Mouse (Mus musculus): Measurements from ENCODE around the gene Atp2c2. TPM values are rescaled to one million over a fixed set of nuclear protein-coding genes. Genes with fewer than 3 reads are reported as not detected.

Gene Atp2c2
- polyA plus RNA-seq, 1 experiment: 0.02 TPM

DNA sequence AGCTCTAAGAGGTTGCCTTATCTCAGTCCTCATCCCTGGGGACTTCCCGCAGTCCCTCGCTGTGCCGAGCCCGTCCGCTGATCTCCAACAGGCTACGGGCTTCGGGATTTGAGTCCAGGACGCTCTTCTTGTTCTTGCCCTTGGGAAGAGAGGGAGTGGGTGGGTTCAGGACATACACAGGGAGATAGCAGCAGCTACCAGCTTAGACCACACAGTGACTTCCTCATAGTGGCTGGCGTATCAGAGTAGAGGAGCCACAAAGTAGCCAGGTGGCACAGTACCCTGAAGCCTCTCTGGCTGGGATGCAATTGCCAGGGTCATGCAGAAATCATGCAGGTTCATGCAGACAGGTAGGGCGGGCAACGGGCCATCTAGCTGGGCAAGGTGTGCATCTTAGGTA lies 61.9 kb downstream of the Atp2c2 start:
- H3ac ChIP-seq (ENCODE audit: control insufficient read depth, insufficient read length, low read depth): no peak overlapping the region
- TF ChIP-seq USF1 (IDR thresholded peaks at IDR 0.05; ENCODE audit: low read depth) (no peak), CEBPB (IDR thresholded peaks at IDR 0.05; ENCODE audit: low read depth) (no peak), FOSL1 (IDR thresholded peaks at IDR 0.05; ENCODE audit: insufficient read depth, low read length, poor library complexity, severe bottlenecking) (no peak), MYOD1 (IDR thresholded peaks at IDR 0.05; ENCODE audit: control insufficient read depth, insufficient read length, low read depth) (no peak), MYOG (IDR thresholded peaks at IDR 0.05; ENCODE audit: control insufficient read depth, extremely low read depth, insufficient read length) (no peak), CTCF (IDR thresholded peaks at IDR 0.05; ENCODE audit: control insufficient read depth, insufficient read depth, insufficient read length) (no peak), MAX (IDR thresholded peaks at IDR 0.05) (no peak)

DNA sequence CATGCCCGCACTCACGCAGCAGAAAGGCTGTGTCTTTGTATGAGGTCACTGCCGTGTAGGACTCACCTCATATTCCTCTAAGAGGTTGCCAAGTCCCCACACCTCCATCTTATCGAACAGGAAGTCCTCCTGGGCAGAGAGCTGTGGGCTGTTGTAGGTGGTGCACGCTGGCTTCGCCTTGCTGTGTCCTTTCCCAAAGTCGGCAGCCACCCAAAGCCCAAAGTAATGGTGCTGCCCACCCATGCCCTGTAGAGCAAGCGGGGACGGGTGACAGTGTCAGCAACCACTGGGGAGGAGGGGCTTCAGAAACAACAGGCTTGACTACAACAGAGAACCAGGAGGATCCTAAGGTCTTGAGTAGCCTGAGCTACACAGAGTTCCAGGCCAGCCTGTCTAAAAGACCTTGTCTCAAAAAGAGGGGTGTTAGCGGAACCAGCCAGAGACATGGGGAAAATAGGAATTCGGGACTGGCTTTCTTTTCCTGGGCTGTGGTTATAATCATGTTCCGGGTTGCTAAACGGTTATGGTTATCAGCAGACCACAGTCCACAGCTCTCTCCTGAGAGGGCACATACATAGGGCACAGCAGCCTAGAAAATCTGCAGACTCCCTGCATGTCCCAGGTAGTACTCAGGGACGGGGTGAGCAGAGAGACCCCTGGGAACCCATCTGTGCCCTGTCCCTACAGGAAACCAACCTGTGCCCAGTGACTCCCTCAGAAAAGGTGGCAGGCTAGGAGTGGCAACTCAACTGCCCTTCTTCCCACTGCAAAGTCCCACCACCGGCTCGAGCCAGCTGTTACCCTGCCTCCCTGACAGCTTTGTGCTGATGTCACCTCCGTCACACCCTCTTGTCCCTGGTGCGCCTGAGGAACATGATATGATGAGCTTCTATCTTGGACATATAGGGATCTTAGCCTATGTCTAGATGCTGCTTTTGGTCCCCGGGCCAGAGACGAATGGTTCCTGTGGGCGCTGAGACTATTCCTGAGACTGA lies 62.7 kb downstream of the Atp2c2 start:
- Histone ChIP-seq H3K79me2 (ENCODE audit: control insufficient read depth, insufficient read depth) (no peaks in the 10 kb centered on the region), H3K27me3 (ENCODE audit: control insufficient read depth, insufficient read depth, insufficient read length) (no peaks in the 10 kb centered on the region), H3K4me3 (ENCODE audit: insufficient read depth, poor library complexity, severe bottlenecking) (no peak overlapping the region), H3K79me3 (ENCODE audit: low read depth) (no peaks in the 10 kb centered on the region), H3K36me3 (ENCODE audit: control insufficient read depth, insufficient read depth) (no peaks in the 10 kb centered on the region), H3ac (ENCODE audit: control insufficient read depth, insufficient read length, low read depth) (no peak overlapping the region)
- TF ChIP-seq CEBPB (IDR thresholded peaks at IDR 0.05; ENCODE audit: low read depth): no peak
- no peak for TF ChIP-seq MYOG (IDR thresholded peaks at IDR 0.05; ENCODE audit: control insufficient read depth, extremely low read depth, insufficient read length)
- no peak for TF ChIP-seq CTCF (IDR thresholded peaks at IDR 0.05; ENCODE audit: control insufficient read depth, insufficient read depth, insufficient read length)
- TF ChIP-seq MYOD1 (IDR thresholded peaks at IDR 0.05; ENCODE audit: control insufficient read depth, insufficient read length, low read depth): no peak
- no peak for TF ChIP-seq USF1 (IDR thresholded peaks at IDR 0.05; ENCODE audit: low read depth)
- TF ChIP-seq FOSL1 (IDR thresholded peaks at IDR 0.05; ENCODE audit: insufficient read depth, low read length, poor library complexity, severe bottlenecking): no peak
- TF ChIP-seq MAX (IDR thresholded peaks at IDR 0.05): no peak

More for the DNA sequence above, 61.9 kb downstream of the Atp2c2 start:
- no peaks in the 10 kb centered on the region for H3K79me2 ChIP-seq (ENCODE audit: control insufficient read depth, insufficient read depth)
- H3K79me3 ChIP-seq (ENCODE audit: low read depth): no peaks in the 10 kb centered on the region
- no peak overlapping the region for H3K4me3 ChIP-seq (ENCODE audit: insufficient read depth, poor library complexity, severe bottlenecking)
- H3K36me3 ChIP-seq (ENCODE audit: control insufficient read depth, insufficient read depth): no peaks in the 10 kb centered on the region
- H3K27me3 ChIP-seq (ENCODE audit: control insufficient read depth, insufficient read depth, insufficient read length): no peaks in the 10 kb centered on the region

- no peak overlapping the region for H3K4me3 ChIP-seq (ENCODE audit: insufficient read depth, poor library complexity, severe bottlenecking)
- no peaks in the 10 kb centered on the region for H3K79me3 ChIP-seq (ENCODE audit: low read depth)
- H3K36me3 ChIP-seq (ENCODE audit: control insufficient read depth, insufficient read depth): no peaks in the 10 kb centered on the region
- H3K79me2 ChIP-seq (ENCODE audit: control insufficient read depth, insufficient read depth): no peaks in the 10 kb centered on the region
- H3K27me3 ChIP-seq (ENCODE audit: control insufficient read depth, insufficient read depth, insufficient read length): no peaks in the 10 kb centered on the region
- TF ChIP-seq MAX (IDR thresholded peaks at IDR 0.05): no peak
- no peak for TF ChIP-seq CEBPB (IDR thresholded peaks at IDR 0.05; ENCODE audit: low read depth)
- TF ChIP-seq FOSL1 (IDR thresholded peaks at IDR 0.05; ENCODE audit: insufficient read depth, low read length, poor library complexity, severe bottlenecking): no peak
- no peak for TF ChIP-seq MYOG (IDR thresholded peaks at IDR 0.05; ENCODE audit: control insufficient read depth, extremely low read depth, insufficient read length)
- TF ChIP-seq CTCF (IDR thresholded peaks at IDR 0.05; ENCODE audit: control insufficient read depth, insufficient read depth, insufficient read length): no peak
- no peak for TF ChIP-seq USF1 (IDR thresholded peaks at IDR 0.05; ENCODE audit: low read depth)
- TF ChIP-seq MYOD1 (IDR thresholded peaks at IDR 0.05; ENCODE audit: control insufficient read depth, insufficient read length, low read depth): no peak
- no peak overlapping the region for H3ac ChIP-seq (ENCODE audit: control insufficient read depth, insufficient read length, low read depth)
These were observed 65.5 kb downstream of the Atp2c2 start for GRCm38 (mm10) chr8:119765311-119765710.

- Histone ChIP-seq H3K79me3 (ENCODE audit: low read depth) (no peaks in the 10 kb centered on the region), H3K27me3 (ENCODE audit: control insufficient read depth, insufficient read depth, insufficient read length) (no peaks in the 10 kb centered on the region), H3ac (ENCODE audit: control insufficient read depth, insufficient read length, low read depth) (no peak overlapping the region), H3K36me3 (ENCODE audit: control insufficient read depth, insufficient read depth) (no peaks in the 10 kb centered on the region), H3K4me3 (ENCODE audit: insufficient read depth, poor library complexity, severe bottlenecking) (no peak overlapping the region), H3K79me2 (ENCODE audit: control insufficient read depth, insufficient read depth) (no peaks in the 10 kb centered on the region)
- TF ChIP-seq FOSL1 (IDR thresholded peaks at IDR 0.05; ENCODE audit: insufficient read depth, low read length, poor library complexity, severe bottlenecking) (no peak), MYOG (IDR thresholded peaks at IDR 0.05; ENCODE audit: control insufficient read depth, extremely low read depth, insufficient read length) (no peak), MAX (IDR thresholded peaks at IDR 0.05) (no peak), MYOD1 (IDR thresholded peaks at IDR 0.05; ENCODE audit: control insufficient read depth, insufficient read length, low read depth) (no peak), CEBPB (IDR thresholded peaks at IDR 0.05; ENCODE audit: low read depth) (no peak)
These were observed 66.1 kb downstream of the Atp2c2 start for GRCm38 (mm10) chr8:119765761-119766444.

DNA sequence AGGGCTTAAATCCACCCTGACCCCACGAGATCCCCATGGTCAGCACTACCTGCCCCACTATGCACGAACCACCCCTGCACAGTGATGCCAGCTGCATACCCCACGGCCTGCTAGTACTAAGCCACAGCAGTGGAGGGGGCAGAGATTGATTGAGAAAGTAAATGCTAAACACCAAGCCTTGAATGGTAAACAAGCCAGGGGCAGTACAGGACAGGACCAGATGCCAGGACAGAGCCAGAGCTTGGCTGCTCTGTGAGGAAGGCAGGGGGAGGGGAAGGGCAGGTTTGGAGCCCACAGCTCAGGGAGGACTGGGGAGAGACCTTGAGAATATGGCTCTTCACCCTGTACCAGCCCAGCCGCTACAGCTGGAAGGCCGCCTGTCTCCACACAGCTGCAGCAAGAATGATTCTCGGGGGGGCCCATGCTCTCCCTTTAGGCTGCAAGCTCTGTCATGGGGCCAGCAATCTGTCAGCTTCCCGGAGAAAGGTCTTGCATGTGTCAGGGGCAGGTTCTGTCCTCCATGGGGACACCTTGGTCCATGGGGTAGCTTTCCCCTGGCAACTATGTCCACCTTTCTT lies 76.9 kb downstream of the Atp2c2 start:
- Histone ChIP-seq H3K79me2 (ENCODE audit: control insufficient read depth, insufficient read depth) (no peaks in the 10 kb centered on the region), H3K4me3 (ENCODE audit: insufficient read depth, poor library complexity, severe bottlenecking) (no peak overlapping the region), H3K27me3 (ENCODE audit: control insufficient read depth, insufficient read depth, insufficient read length) (no peaks in the 10 kb centered on the region), H3K36me3 (ENCODE audit: control insufficient read depth, insufficient read depth) (no peaks in the 10 kb centered on the region), H3ac (ENCODE audit: control insufficient read depth, insufficient read length, low read depth) (no peak overlapping the region), H3K79me3 (ENCODE audit: low read depth) (no peaks in the 10 kb centered on the region)
- no peak for TF ChIP-seq FOSL1 (IDR thresholded peaks at IDR 0.05; ENCODE audit: insufficient read depth, low read length, poor library complexity, severe bottlenecking)

All from C2C12 (cell line).